Mouse (Mus musculus) midbrain, embryonic 10.5 days (tissue): ENCODE measurements around the gene Gnao1. TPM values are rescaled to one million over a fixed set of nuclear protein-coding genes. Genes with fewer than 3 reads are reported as not detected.

Experiments used
- DNase-seq: peaks from one replicate; pipeline ENCODE4 v3.0.0-alpha.2; 2017; ENCODE audit warnings: low spot score
- H3K27ac ChIP-seq: fragments of 300-500 bp; sonication (generic); replicated peaks from 2 replicates; pipeline ENCODE4 v1.5.1; 2016; ENCODE audit warnings: mild to moderate bottlenecking
- H3K27me3 ChIP-seq: fragments of 300-500 bp; sonication (generic); 2 replicates; pipeline ENCODE4 v1.6.1; 2016; ENCODE audit warnings: low read depth, mild to moderate bottlenecking; ENCODE audit not compliant: poor library complexity, severe bottlenecking
- H3K36me3 ChIP-seq: fragments of 300-500 bp; sonication (generic); 2 replicates; pipeline ENCODE4 v1.6.1; 2016; ENCODE audit warnings: mild to moderate bottlenecking, moderate library complexity
- H3K4me1 ChIP-seq: fragments of 300-500 bp; sonication (generic); 2 replicates; pipeline ENCODE4 v1.6.1; 2016
- H3K4me3 ChIP-seq: fragments of 300-500 bp; sonication (generic); 2 replicates; pipeline ENCODE4 v1.5.1; 2016; ENCODE audit warnings: mild to moderate bottlenecking, moderate library complexity
- H3K9me3 ChIP-seq: fragments of 300-500 bp; sonication (generic); replicated peaks from 2 replicates; pipeline ENCODE4 v1.6.1; 2016; ENCODE audit warnings: mild to moderate bottlenecking
- WGBS: fragments of 180-500 bp; shearing (Covaris S2); methylation state at CpG from one replicate; pipeline ENCODE4 v1.1.7; 2016; 5-methylcytosine and 5-hydroxymethylcytosine counted together
- microRNA-seq: library from miRNA; unstranded; fragments of <30 nt; microRNA quantifications from one replicate; pipeline ENCODE4, GENCODE M21; 2017
- polyA plus RNA-seq: library from polyadenylated mRNA; unstranded; fragments of >200 nt; fragmentation: Nextera tagmentation; extraction: Ambion mirVana; gene quantifications from 2 replicates; pipeline ENCODE4 v1.2.1, GENCODE M21; 2016

Gene Gnao1
- polyA plus RNA-seq, 1 experiment from 2014 or later: 13.1 TPM

DNA sequence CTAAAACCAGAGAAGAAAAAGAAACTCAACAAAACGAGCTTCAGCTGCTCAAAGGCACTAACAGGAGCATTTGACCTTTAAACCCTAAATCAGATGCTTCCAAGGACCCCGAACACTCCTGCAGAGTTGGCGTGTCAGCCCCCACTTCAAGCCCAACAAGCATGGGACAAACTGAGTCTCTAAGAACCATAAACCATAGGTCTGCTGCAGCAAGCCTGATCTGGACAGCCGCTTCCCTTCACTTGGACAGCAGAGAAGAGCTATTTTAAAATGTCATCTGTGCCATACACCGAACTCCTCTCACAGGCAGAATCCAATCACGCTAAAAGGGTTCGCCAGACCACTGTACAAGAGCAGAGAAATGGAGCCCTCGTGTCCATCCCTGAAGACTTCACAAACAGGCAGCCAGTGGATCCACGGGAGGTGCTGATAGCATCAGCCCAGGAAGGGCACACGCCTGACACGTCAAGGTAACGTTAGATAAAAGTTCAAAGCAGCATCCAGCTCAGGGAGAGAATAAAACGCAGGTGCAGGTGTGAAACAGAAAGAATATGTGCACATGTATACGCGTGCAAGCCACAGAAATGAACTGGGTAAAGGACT lies 199.6 kb downstream of the Gnao1 start:
- Histone ChIP-seq H3K27ac (no peak overlapping the region), H3K4me3 (no peak overlapping the region), H3K36me3 (peaks cover 12% of the 10 kb centered on the region), H3K27me3 (no peaks in the 10 kb centered on the region), H3K4me1 (peaks cover 42% of the 10 kb centered on the region), H3K9me3 (no peaks in the 10 kb centered on the region)
- WGBS: 68% methylated on average over 15 of the region's 15 CpGs
- DNase-seq: no peak

DNA sequence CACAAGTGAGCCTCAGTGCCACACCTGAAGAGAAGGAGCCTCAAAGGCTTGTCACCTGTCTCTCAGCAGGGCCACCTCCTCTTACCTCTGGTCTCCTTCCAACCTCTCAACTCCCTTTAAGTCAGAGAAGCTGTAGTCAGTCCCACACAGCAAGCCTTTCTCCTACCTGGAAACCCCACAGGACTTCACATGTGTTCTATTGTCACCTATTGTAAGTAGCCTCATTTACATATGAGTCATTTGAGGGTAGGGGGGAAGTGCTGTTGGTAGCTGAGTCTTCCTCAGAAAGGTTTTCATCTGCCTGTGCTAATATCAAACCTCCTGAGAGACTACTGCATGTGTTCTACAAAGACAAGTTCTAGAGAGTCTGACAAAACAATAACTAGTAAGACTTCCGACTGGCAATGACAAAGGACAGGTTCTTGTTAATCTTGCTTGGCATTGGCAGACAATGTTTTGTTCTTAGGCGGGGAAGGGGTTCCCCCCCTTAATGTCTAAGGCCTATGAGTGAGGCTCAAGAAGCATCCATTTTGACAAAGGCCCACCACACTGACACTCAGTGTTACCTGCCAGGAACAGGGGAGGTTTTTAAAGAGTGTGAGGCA lies 200.4 kb downstream of the Gnao1 start:
- Histone ChIP-seq H3K4me1 (peaks cover 42% of the 10 kb centered on the region), H3K36me3 (peaks cover 14% of the 10 kb centered on the region), H3K27me3 (no peaks in the 10 kb centered on the region), H3K27ac (no peak overlapping the region), H3K4me3 (peak overlapping the region; percentile 95; the same call in 1 of the 2 replicates), H3K9me3 (no peaks in the 10 kb centered on the region)
- WGBS: 47% methylated on average over 2 of the region's 2 CpGs
- DNase-seq: no peak

DNA sequence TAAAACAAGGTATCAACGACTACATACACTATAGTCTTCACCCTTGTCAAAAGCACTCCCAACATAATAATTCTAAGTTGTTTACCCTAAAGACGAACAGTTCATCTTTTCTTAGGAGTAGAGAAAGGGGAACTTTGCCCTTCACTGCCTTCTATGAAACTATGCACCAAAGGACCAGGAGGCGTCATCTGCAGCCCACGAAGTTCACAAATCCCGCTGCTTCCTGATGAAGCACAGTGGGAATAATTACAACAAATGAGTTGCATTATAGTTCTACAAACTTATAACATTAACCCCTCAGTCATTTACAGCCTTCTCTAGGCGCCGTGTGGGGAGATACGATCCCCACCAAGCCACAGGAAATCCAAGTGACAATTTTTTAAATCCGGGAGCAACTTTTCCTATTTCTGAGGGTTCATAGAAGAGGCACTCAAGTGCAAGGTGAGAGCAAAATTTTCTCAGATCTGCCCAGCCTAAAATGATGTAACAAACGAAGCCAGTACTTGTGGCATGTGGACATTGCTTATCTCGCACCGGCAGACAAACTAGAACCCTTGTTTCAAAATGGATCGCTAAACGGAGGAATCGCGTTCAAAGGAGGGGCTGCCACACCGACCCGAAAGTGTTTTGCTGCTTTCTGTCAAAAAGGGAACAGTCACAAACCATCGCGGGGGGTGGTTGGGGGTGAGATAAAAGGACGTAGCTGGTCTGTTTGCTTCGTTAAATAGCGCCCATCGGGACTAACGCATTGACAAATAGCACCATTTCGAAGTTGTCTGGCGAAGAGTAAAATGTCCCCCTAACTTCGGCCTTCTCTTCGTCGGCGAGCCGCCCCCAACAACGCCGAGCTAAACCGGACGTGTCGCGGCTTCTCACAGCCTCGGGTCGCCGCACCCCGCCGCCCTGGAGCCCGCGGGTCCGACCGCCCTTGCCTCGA lies 201.6 kb downstream of the Gnao1 start:
- Histone ChIP-seq H3K27ac (peak overlapping the region; percentile 97), H3K4me1 (peaks cover 42% of the 10 kb centered on the region), H3K9me3 (no peaks in the 10 kb centered on the region), H3K27me3 (no peaks in the 10 kb centered on the region), H3K4me3 (peak overlapping the region; percentile 95), H3K36me3 (peaks cover 14% of the 10 kb centered on the region)
- WGBS: 6% methylated on average over 48 of the region's 48 CpGs
- DNase-seq: no peak

DNA sequence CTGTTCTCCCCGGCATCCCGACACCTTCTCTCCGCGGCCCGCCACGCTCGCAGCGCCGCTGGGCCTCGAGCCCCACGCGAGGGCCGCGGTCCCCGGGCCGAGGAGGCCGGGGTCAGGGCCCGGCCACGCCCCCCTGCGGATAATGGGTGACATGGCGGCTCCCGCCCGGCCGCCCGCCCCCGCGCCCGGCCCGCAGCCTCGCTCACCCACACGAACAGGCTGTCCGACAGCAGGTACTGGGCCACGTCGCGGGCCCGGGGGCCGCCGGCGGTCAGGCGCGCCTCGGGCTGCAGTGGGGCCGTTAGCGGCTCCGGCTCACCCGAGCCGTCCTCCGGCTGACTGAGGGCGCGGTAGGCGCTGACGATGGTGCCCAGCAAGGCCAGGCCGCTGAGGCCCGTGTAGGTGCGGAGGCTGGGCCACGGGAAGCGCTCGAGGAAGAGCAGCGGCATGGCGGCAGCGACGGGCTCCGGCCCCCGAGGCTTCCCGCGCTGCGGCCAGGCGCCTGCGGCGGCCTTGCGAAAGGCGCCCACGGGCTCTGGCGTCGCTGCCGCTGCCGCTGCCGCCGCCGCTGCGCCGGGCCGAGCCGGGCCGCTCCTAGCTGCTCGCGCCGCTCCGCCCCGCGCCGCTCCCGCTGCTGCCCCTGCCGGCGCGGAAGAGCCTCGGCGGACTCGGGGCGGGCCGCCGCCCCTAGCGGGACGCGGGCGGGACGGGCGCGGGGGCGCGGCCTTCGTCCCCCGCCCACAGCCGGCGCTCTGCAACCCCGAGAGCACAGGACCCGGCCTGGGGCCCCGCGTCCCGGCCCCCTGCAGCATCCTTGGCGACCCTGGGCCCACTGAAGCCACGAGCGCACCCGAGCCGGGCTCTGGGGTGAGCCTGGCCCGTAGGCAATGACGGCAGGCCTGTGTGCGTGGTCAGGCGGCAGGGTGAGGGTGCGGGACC lies 202.5 kb downstream of the Gnao1 start, which contains the start of gene Amfr:
Amfr (minus strand) TSS at position 830 of the 939 bp plus-strand sequence.
- Histone ChIP-seq H3K36me3 (peaks cover 12% of the 10 kb centered on the region), H3K27me3 (no peaks in the 10 kb centered on the region), H3K4me1 (peaks cover 42% of the 10 kb centered on the region), H3K27ac (peak within 1 kb of the TSS; percentile 97), H3K4me3 (peak within 1 kb of the TSS; percentile 95), H3K9me3 (no peaks in the 10 kb centered on the region)
- peak; percentile 81 for DNase-seq
- under 1% methylated on average over 119 of the region's 130 CpGs for WGBS

DNA sequence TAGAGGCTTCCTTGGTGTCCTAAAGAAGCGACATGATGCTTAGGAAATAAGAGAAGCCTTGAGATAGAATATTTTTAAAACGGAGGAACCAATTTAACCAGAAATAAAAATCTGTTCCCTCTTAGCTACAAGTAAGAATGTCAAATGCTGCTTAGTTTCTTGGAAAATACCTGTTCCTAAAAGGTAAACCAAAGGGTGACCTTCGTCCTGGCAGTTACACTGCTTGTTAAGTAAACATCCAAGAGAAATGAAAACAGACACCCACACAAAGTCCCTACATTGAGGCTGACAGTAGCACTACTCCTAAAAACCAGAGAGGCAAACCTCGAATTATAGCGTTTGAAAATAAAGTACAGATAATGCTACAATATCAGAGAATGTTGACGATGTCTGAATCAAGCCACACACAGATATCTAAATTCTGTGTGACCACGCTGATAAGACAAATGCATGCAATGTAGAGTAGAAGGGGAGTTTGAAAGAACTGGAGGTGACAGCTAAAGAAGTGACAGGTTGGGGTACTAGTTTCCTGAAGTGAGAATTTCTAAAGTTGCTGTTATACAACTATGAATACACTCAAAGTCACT lies 203.4 kb downstream of the Gnao1 start:
- Histone ChIP-seq H3K4me1 (peaks cover 42% of the 10 kb centered on the region), H3K27ac (peak overlapping the region; percentile 97), H3K36me3 (peaks cover 17% of the 10 kb centered on the region), H3K4me3 (peak overlapping the region; percentile 95), H3K9me3 (no peaks in the 10 kb centered on the region), H3K27me3 (no peaks in the 10 kb centered on the region)
- WGBS: 42% methylated on average over 7 of the region's 7 CpGs
- no peak for DNase-seq

Small RNA genes lying within 50 kb of the gene (microRNA-seq; reads per million reads assigned to microRNA genes)
- gene Gm24159: not detected

Other genes starting within 250 kb of the Gnao1 start
- gene Amfr, start 202.9 kb downstream of the Gnao1 start, polyA plus RNA-seq: 47.0 and 50.8 TPM in 2 replicates
- 181 and 182 TPM in 2 replicates for gene Nudt21, start 227.1 kb downstream of the Gnao1 start, polyA plus RNA-seq
- gene Ogfod1, start 227.2 kb downstream of the Gnao1 start, polyA plus RNA-seq: 10.8 and 11.6 TPM in 2 replicates